Mouse (Mus musculus) myocyte (in vitro differentiated cells): ENCODE results near the gene Cdk5rap3. TPM values are rescaled to one million over a fixed set of nuclear protein-coding genes. Genes with fewer than 3 reads are reported as not detected.

Experiments used
- H3K27me3 ChIP-seq: one replicate; pipeline ENCODE4 v1.6.1; 2011; ENCODE audit not compliant: control insufficient read depth, insufficient read depth, insufficient read length
- H3K36me3 ChIP-seq: one replicate; pipeline ENCODE4 v1.6.1; 2011; ENCODE audit not compliant: control insufficient read depth, insufficient read depth
- H3K4me2 ChIP-seq: one replicate; pipeline ENCODE4 v1.6.1; 2011; ENCODE audit warnings: low read depth, control low read depth
- H3K4me3 ChIP-seq: one replicate; pipeline ENCODE4 v1.5.1; 2011; ENCODE audit warnings: mild to moderate bottlenecking, control low read depth, moderate library complexity
- H3K79me2 ChIP-seq: one replicate; pipeline ENCODE4 v1.6.1; 2011; ENCODE audit not compliant: control insufficient read depth, insufficient read depth
- H3ac ChIP-seq: one replicate; pipeline ENCODE4 v1.6.1; 2011; ENCODE audit not compliant: control insufficient read depth, insufficient read length
- CEBPB ChIP-seq: IDR thresholded peaks from 2 replicates; pipeline ENCODE4 v1.6.1; 2011; ENCODE audit warnings: mild to moderate bottlenecking, moderate library complexity; ENCODE audit not compliant: poor library complexity, insufficient read depth, severe bottlenecking
- E2F4 ChIP-seq: IDR thresholded peaks from one replicate; pipeline ENCODE4 v1.6.1; 2011; ENCODE audit warnings: mild to moderate bottlenecking, control low read depth, moderate library complexity; ENCODE audit not compliant: insufficient read depth
- MAX ChIP-seq: IDR thresholded peaks from one replicate; pipeline ENCODE4 v1.6.1; 2011; ENCODE audit warnings: low read depth, mild to moderate bottlenecking, control low read depth
- MYOD1 ChIP-seq, 3 experiments: IDR thresholded peaks; one replicate each; pipeline ENCODE4 v1.6.1; 2011; ENCODE audit warnings: control low read depth in 2 of 3, low read depth in 2 of 3, mild to moderate bottlenecking in 2 of 3, moderate library complexity in 1 of 3; ENCODE audit not compliant: insufficient read length in 2 of 3, control insufficient read depth in 1 of 3
- MYOG ChIP-seq, 3 experiments: IDR thresholded peaks; one replicate each; pipeline ENCODE4 v1.6.1; 2011; ENCODE audit warnings: control low read depth in 2 of 3, low read depth in 2 of 3, mild to moderate bottlenecking in 2 of 3; ENCODE audit not compliant: insufficient read length in 2 of 3, control insufficient read depth in 1 of 3, insufficient read depth in 1 of 3
- POLR2A ChIP-seq: IDR thresholded peaks from one replicate; pipeline ENCODE4 v1.6.1; 2011; ENCODE audit warnings: low read depth, mild to moderate bottlenecking, control low read depth, moderate library complexity; ENCODE audit not compliant: insufficient read length
- POLR2AphosphoS2 ChIP-seq: IDR thresholded peaks from one replicate; pipeline ENCODE4 v1.6.1; 2011; ENCODE audit warnings: low read depth, control low read depth; ENCODE audit not compliant: insufficient read length
- REST ChIP-seq: IDR thresholded peaks from one replicate; pipeline ENCODE4 v1.6.1; 2011; ENCODE audit warnings: mild to moderate bottlenecking, control low read depth, moderate library complexity; ENCODE audit not compliant: insufficient read depth, insufficient read length
- SRF ChIP-seq: IDR thresholded peaks from one replicate; pipeline ENCODE4 v1.6.1; 2011; ENCODE audit warnings: low read depth; ENCODE audit not compliant: control insufficient read depth, insufficient read length
- TCF12 ChIP-seq: IDR thresholded peaks from one replicate; pipeline ENCODE4 v1.6.1; 2011; ENCODE audit warnings: mild to moderate bottlenecking, control low read depth; ENCODE audit not compliant: poor library complexity, insufficient read depth, severe bottlenecking
- TCF3 ChIP-seq: IDR thresholded peaks from one replicate; pipeline ENCODE4 v1.6.1; 2011; ENCODE audit warnings: low read depth, control low read depth; ENCODE audit not compliant: insufficient read length
- USF1 ChIP-seq: IDR thresholded peaks from one replicate; pipeline ENCODE4 v1.6.1; 2011; ENCODE audit warnings: low read depth, mild to moderate bottlenecking, control low read depth, moderate library complexity
- polyA plus RNA-seq: library from polyadenylated mRNA; unstranded; fragments of >200 nt; fragmentation: generic; extraction: Trizol; gene quantifications from one replicate; pipeline ENCODE4 v1.2.1, GENCODE M21; 2012; ENCODE audit warnings: missing spikeins

Cdk5rap3 gene
- polyA plus RNA-seq, 1 experiment: 65.8 TPM

DNA sequence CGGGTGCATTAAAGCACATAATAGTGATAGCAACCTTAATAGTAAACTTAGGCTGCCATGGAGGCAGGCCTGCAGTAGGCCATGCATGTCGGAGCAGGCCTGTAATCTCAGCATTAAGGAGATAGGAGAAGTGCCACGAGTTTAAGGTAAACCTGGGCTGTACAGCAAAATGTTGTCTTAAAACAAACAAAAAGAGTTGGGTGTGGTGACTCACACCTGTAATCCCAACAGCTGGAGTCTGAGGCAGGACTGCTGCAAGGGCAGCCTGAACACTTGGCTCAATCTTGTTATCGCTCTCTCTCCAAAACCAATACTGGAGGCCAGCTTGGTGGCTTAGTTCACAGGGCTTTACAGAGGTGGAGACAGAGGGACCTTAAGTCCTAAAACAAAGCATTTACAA lies 38.8 kb upstream of the Cdk5rap3 start:
- Histone ChIP-seq H3ac (no peak overlapping the region), H3K27me3 (no peaks in the 10 kb centered on the region), H3K4me3 (no peak overlapping the region), H3K4me2 (no peak overlapping the region), H3K79me2 (no peaks in the 10 kb centered on the region), H3K36me3 (peaks cover 26% of the 10 kb centered on the region)
- TF ChIP-seq TCF12 (no peak), TCF3 (no peak), MYOG (IDR thresholded peaks at IDR 0.05; ENCODE audit: control insufficient read depth in 1 of 3, insufficient read depth in 1 of 3, insufficient read length in 2 of 3, low read depth in 2 of 3) (no peak), E2F4 (no peak), REST (no peak), SRF (no peak), POLR2AphosphoS2 (no peak), USF1 (no peak), CEBPB (no peak), MYOD1 (IDR thresholded peaks at IDR 0.05; ENCODE audit: control insufficient read depth in 1 of 3, insufficient read length in 2 of 3, low read depth in 2 of 3) (no peak), POLR2A (no peak), MAX (no peak)

DNA sequence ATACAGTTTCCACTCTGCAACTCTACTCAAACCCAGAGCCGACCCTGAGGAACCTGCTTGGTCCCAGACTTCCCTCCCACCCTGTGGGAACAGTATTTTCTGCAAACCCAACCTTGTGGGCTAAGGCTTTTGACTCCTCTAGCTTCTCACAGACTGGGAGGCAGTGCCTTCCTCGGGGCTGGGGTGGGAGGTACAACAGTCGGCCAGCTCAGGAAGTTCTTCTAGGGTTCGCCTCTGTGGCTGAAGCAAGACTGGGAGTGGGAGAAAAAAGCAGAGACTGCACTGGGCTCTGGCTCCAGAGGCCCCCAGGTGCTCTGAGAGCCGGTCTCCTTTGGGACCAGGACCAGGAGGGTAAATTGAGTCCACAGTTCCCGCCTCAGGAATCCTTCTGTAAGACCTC lies 36.6 kb upstream of the Cdk5rap3 start:
- Histone ChIP-seq H3K4me3 (no peak overlapping the region), H3K27me3 (no peaks in the 10 kb centered on the region), H3K79me2 (no peaks in the 10 kb centered on the region), H3ac (no peak overlapping the region), H3K4me2 (no peak overlapping the region), H3K36me3 (peaks cover 20% of the 10 kb centered on the region)
- no peak for TF ChIP-seq TCF12
- no peak for TF ChIP-seq SRF
- no peak for TF ChIP-seq REST
- no peak for TF ChIP-seq TCF3
- TF ChIP-seq POLR2A: no peak
- no peak for TF ChIP-seq POLR2AphosphoS2
- TF ChIP-seq MYOG (IDR thresholded peaks at IDR 0.05; ENCODE audit: control insufficient read depth in 1 of 3, insufficient read depth in 1 of 3, insufficient read length in 2 of 3, low read depth in 2 of 3): no peak
- no peak for TF ChIP-seq USF1
- no peak for TF ChIP-seq CEBPB
- TF ChIP-seq E2F4: no peak
- no peak for TF ChIP-seq MAX
- TF ChIP-seq MYOD1 (IDR thresholded peaks at IDR 0.05; ENCODE audit: control insufficient read depth in 1 of 3, insufficient read length in 2 of 3, low read depth in 2 of 3): no peak

DNA sequence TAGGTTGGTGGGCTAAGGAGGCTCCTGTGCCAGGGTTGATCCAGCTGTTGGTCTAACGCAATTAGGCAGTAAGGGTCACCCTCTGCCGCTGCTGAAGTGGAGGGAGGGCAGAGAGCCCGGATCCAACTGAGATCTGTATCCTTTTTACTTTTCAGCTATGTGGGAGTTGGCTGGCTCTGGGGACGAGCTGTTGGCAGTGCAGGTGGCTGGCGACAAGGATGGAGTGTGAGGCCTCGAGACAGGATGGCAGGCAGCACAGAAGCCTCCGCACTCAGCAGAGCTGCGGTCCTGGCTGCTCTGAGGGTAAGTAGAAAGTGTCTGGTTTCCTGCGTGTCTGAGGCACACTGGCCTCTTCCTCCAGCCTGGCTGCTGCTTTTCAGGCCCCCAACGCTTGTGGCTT lies 36.1 kb upstream of the Cdk5rap3 start:
- no peaks in the 10 kb centered on the region for H3K79me2 ChIP-seq
- no peak for TF ChIP-seq USF1
- TF ChIP-seq MYOG (IDR thresholded peaks at IDR 0.05; ENCODE audit: control insufficient read depth in 1 of 3, insufficient read depth in 1 of 3, insufficient read length in 2 of 3, low read depth in 2 of 3): no peak
- no peak for TF ChIP-seq TCF12
- TF ChIP-seq TCF3: no peak
- no peak for TF ChIP-seq REST
- no peak for TF ChIP-seq POLR2AphosphoS2
- no peak for TF ChIP-seq MAX
- no peak for TF ChIP-seq CEBPB
- no peak for TF ChIP-seq E2F4
- no peak for TF ChIP-seq SRF
- no peak for TF ChIP-seq POLR2A
- no peak for TF ChIP-seq MYOD1 (IDR thresholded peaks at IDR 0.05; ENCODE audit: control insufficient read depth in 1 of 3, insufficient read length in 2 of 3, low read depth in 2 of 3)

DNA sequence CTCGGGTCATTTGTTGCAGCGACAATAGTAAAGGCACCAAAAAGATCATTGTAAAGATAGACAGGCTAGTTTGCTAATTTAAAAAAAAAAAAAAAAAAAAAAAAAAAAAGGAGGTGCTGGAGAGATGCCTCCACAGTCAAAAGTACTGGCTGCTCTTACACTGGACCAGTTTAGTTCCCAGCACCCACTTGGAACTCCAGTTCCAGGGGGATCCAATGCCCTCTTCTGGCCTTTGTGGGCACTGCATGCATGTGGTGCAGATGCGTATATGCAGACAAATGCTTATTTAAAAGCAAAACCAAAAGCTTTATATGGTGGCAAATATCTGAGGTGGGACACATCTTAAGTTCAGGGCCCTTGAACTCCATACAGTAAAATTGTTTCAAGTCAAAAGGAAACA lies 34.5 kb upstream of the Cdk5rap3 start:
- no peaks in the 10 kb centered on the region for H3K27me3 ChIP-seq
- H3K4me2 ChIP-seq: no peak overlapping the region
- TF ChIP-seq TCF3 (no peak), MYOG (IDR thresholded peaks at IDR 0.05; ENCODE audit: control insufficient read depth in 1 of 3, insufficient read depth in 1 of 3, insufficient read length in 2 of 3, low read depth in 2 of 3) (no peak), TCF12 (no peak), MYOD1 (IDR thresholded peaks at IDR 0.05; ENCODE audit: control insufficient read depth in 1 of 3, insufficient read length in 2 of 3, low read depth in 2 of 3) (no peak), POLR2AphosphoS2 (no peak), MAX (no peak), CEBPB (no peak), REST (no peak), SRF (no peak), E2F4 (no peak), USF1 (no peak), POLR2A (no peak)
- H3K36me3 ChIP-seq: peaks cover 16% of the 10 kb centered on the region
- no peak overlapping the region for H3ac ChIP-seq
- H3K79me2 ChIP-seq: no peaks in the 10 kb centered on the region
- no peak overlapping the region for H3K4me3 ChIP-seq

More for the DNA sequence above, 36.1 kb upstream of the Cdk5rap3 start:
- Histone ChIP-seq H3K4me3 (no peak overlapping the region), H3K4me2 (no peak overlapping the region), H3K36me3 (peaks cover 20% of the 10 kb centered on the region), H3ac (no peak overlapping the region), H3K27me3 (no peaks in the 10 kb centered on the region)

DNA sequence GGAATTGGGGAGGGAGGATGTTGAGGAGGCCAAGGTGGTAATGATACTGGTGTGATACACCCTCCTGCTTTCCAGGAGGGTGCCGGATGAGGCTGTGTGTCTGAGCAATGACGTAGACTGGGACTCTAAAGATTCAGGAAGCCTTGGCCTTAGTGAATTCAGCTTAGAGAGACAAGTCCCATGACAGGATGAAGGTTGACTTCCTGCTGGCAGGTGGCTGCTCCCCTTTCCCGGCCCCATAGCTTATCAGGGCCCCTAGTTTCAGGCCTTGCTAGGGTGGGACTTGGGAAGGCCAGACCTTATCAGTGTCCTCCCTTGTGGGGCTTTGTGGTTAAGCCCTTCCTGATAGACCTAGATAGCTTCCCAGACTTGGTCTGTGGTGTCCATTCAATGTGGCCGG lies 31.6 kb upstream of the Cdk5rap3 start:
- H3K4me2 ChIP-seq: no peak overlapping the region
- H3K4me3 ChIP-seq: no peak overlapping the region
- H3K79me2 ChIP-seq: no peaks in the 10 kb centered on the region
- H3K27me3 ChIP-seq: no peaks in the 10 kb centered on the region
- H3ac ChIP-seq: no peak overlapping the region
- no peaks in the 10 kb centered on the region for H3K36me3 ChIP-seq
- TF ChIP-seq POLR2AphosphoS2: no peak
- no peak for TF ChIP-seq TCF12
- no peak for TF ChIP-seq MYOG (IDR thresholded peaks at IDR 0.05; ENCODE audit: control insufficient read depth in 1 of 3, insufficient read depth in 1 of 3, insufficient read length in 2 of 3, low read depth in 2 of 3)
- no peak for TF ChIP-seq MYOD1 (IDR thresholded peaks at IDR 0.05; ENCODE audit: control insufficient read depth in 1 of 3, insufficient read length in 2 of 3, low read depth in 2 of 3)
